Mouse (Mus musculus) forebrain, embryonic 13.5 days (tissue): Measurements from ENCODE around the gene Keap1. TPM values are rescaled to one million over a fixed set of nuclear protein-coding genes. Genes with fewer than 3 reads are reported as not detected.
"Not testable (repeated sequence)": the region's sequence is repeated elsewhere in the genome, so short reads cannot be mapped to it uniquely, and the experiment has no call there.

ENCODE experiments used
- ATAC-seq: fragments of 200-750 bp; cut with Nextera tagmentation; 2 replicates; pipeline ENCODE4 v1.8.0; 2017
- H3K27ac ChIP-seq: fragments of 300-500 bp; sonication (generic); 2 replicates; pipeline ENCODE4 v1.5.1; 2015; ENCODE audit warnings: inconsistent platforms, mild to moderate bottlenecking, moderate library complexity
- H3K27me3 ChIP-seq: fragments of 300-500 bp; sonication (generic); 2 replicates; pipeline ENCODE4 v1.6.1; 2015; ENCODE audit warnings: mild to moderate bottlenecking, inconsistent platforms
- H3K36me3 ChIP-seq: fragments of 300-500 bp; sonication (generic); 2 replicates; pipeline ENCODE4 v1.6.1; 2015; ENCODE audit warnings: mild to moderate bottlenecking, inconsistent platforms; ENCODE audit not compliant: poor library complexity, severe bottlenecking
- H3K4me1 ChIP-seq: fragments of 300-500 bp; sonication (generic); 2 replicates; pipeline ENCODE4 v1.6.1; 2015; ENCODE audit warnings: inconsistent platforms
- H3K4me2 ChIP-seq: fragments of 300-500 bp; sonication (generic); 2 replicates; pipeline ENCODE4 v1.6.1; 2015; ENCODE audit warnings: inconsistent platforms, mild to moderate bottlenecking, moderate library complexity
- H3K4me3 ChIP-seq: fragments of 300-500 bp; sonication (generic); 2 replicates; pipeline ENCODE4 v1.5.1; 2015; ENCODE audit warnings: mild to moderate bottlenecking, inconsistent platforms
- H3K9ac ChIP-seq: fragments of 300-500 bp; sonication (generic); 2 replicates; pipeline ENCODE4 v1.6.1; 2015; ENCODE audit warnings: mild to moderate bottlenecking, inconsistent platforms
- H3K9me3 ChIP-seq: fragments of 300-500 bp; sonication (generic); replicated peaks from 2 replicates; pipeline ENCODE4 v1.6.1; 2016; ENCODE audit warnings: inconsistent platforms
- WGBS: fragments of 180-500 bp; shearing (Covaris S2); methylation state at CpG from one replicate; pipeline ENCODE4 v1.1.7; 2015; 5-methylcytosine and 5-hydroxymethylcytosine counted together
- polyA plus RNA-seq: library from polyadenylated mRNA; unstranded; fragments of >200 nt; fragmentation: Nextera tagmentation; extraction: Ambion mirVana; gene quantifications from 2 replicates; pipeline ENCODE4 v1.2.1, GENCODE M21; 2015

The Keap1 gene
- polyA plus RNA-seq, 1 experiment from 2014 or later: 55.7 TPM

- peak; percentile 75 for ATAC-seq
- no peak overlapping the region for H3K27ac ChIP-seq
- 4% methylated on average over 23 of the region's 23 CpGs for WGBS
- peaks cover 10% of the 10 kb centered on the region; the same call in 1 of the 2 replicates for H3K4me1 ChIP-seq
- peak overlapping the region; percentile 60 for H3K4me2 ChIP-seq
- no peaks in the 10 kb centered on the region for H3K27me3 ChIP-seq
- peak overlapping the region; percentile 38 for H3K4me3 ChIP-seq
- no peaks in the 10 kb centered on the region for H3K9me3 ChIP-seq
- peak overlapping the region; percentile 22; the same call in 1 of the 2 replicates for H3K9ac ChIP-seq
- no peaks in the 10 kb centered on the region for H3K36me3 ChIP-seq
These were observed 34.5 kb downstream of the Keap1 start for GRCm38 (mm10) chr9:21204528-21205272.

GRCm38 (mm10) chr9:21204156-21204527, 35.0 kb downstream of the Keap1 start:
- Histone ChIP-seq H3K4me1 (peaks cover 10% of the 10 kb centered on the region; the same call in 1 of the 2 replicates), H3K27ac (no peak overlapping the region), H3K36me3 (no peaks in the 10 kb centered on the region), H3K27me3 (no peaks in the 10 kb centered on the region), H3K4me2 (peak overlapping the region; percentile 60; the same call in 1 of the 2 replicates), H3K4me3 (no peak overlapping the region), H3K9me3 (no peaks in the 10 kb centered on the region), H3K9ac (no peak overlapping the region)
- WGBS: 25% methylated on average over 8 of the region's 8 CpGs
- 0 out of 2 replicates have a peak, but pooled peaks have one; percentile 4 for ATAC-seq

GRCm38 (mm10) chr9:21198960-21199359, 40.2 kb downstream of the Keap1 start:
- no peak overlapping the region for H3K4me2 ChIP-seq
- H3K36me3 ChIP-seq: no peaks in the 10 kb centered on the region
- WGBS: 85% methylated on average over 3 of the region's 3 CpGs

DNA sequence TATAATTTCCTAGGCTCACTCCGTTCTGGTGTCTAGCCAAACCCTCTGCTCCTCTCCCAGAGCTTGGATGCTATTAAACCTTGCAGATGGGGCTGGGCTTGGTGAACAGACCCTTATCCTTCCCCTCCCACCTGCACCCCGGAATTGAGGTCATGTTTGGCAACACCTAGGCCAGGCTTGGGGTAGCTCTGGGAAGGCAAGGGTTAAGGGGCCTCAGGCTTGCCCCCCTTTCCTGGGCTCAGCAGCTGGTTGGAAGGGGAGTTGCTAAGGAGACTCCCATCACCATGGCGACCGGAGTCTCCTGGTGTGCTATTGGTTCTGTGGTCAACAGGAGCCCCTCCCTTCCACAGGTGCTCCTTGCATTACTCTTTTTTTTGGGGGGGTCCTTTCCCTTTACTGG, 41.2 kb downstream of the Keap1 start:
- H3K4me3 ChIP-seq: peak overlapping the region; percentile 54
- H3K4me2 ChIP-seq: peak overlapping the region; percentile 65
- H3K36me3 ChIP-seq: no peaks in the 10 kb centered on the region
- no peaks in the 10 kb centered on the region for H3K9me3 ChIP-seq
- ATAC-seq: peak; percentile 91
- WGBS: 6% methylated on average over 4 of the region's 4 CpGs
- H3K27me3 ChIP-seq: no peaks in the 10 kb centered on the region
- peak overlapping the region; percentile 74 for H3K9ac ChIP-seq
- peaks cover 30% of the 10 kb centered on the region for H3K4me1 ChIP-seq
- H3K27ac ChIP-seq: peak overlapping the region; percentile 35; the same call in 1 of the 2 replicates

More at GRCm38 (mm10) chr9:21198960-21199359, 40.2 kb downstream of the Keap1 start:
- no peak for ATAC-seq
- no peak overlapping the region for H3K4me3 ChIP-seq
- H3K9me3 ChIP-seq: no peaks in the 10 kb centered on the region
- no peaks in the 10 kb centered on the region for H3K27me3 ChIP-seq
- peaks cover 30% of the 10 kb centered on the region for H3K4me1 ChIP-seq
- no peak overlapping the region for H3K27ac ChIP-seq
- no peak overlapping the region for H3K9ac ChIP-seq

DNA sequence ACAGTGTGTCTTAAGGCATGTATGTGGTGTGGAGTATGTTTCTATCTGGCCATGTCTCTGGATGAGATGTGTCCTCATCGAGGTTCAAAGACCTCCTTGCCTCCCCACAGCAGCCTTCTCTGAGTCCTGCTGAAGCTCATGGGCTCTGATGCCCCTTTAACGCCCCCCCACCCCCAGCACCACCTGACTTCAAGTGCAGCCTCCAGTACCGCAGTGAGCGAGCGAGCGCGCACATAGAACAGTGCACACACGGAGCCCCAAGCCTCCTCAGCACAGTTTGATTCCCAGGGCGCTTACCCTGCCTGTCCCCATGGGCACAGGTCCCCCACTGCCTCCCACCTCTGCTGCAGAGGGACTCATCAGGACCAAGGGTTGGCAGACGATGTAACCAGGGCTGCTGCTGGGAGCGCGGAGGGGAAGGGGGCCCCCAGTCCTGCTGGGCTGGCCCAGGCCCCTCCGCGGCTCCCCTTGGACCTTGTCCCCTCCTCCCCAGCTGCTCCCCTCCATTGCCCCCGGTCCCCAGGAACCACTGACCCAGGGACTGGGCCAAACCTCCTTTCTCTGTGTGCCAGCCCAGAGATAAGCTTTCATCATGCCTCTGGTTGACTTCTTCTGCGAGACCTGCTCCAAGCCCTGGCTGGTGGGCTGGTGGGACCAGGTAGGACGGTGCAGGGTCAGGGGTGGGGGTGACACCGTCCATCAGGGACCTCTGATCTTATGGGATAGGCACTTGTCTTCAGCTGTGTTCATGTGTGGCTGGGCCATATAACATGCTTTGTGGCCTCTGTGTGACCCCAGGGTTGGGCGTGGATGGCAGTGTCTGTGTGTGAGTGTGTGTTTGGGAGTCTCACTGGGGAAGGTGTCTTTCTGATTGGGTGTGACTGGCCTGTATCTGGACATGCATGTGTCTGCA, 42.4 kb downstream of the Keap1 start:
- peak; percentile 76 for ATAC-seq
- Histone ChIP-seq H3K27ac (peak overlapping the region; percentile 63; the same call in 1 of the 2 replicates), H3K27me3 (no peaks in the 10 kb centered on the region), H3K9me3 (no peaks in the 10 kb centered on the region), H3K4me3 (peak overlapping the region; percentile 54), H3K36me3 (no peaks in the 10 kb centered on the region), H3K4me2 (peak overlapping the region; percentile 65), H3K4me1 (peaks cover 30% of the 10 kb centered on the region), H3K9ac (peak overlapping the region; percentile 74)
- 17% methylated on average over 19 of the region's 19 CpGs for WGBS

GRCm38 (mm10) chr9:21195736-21196505, 43.2 kb downstream of the Keap1 start:
- H3K27me3 ChIP-seq, H3K9ac ChIP-seq, ATAC-seq, H3K9me3 ChIP-seq, H3K4me3 ChIP-seq, H3K27ac ChIP-seq, H3K36me3 ChIP-seq: not testable (repeated sequence)
- WGBS: 46% methylated on average over 7 of the region's 7 CpGs
- H3K4me2 ChIP-seq: peak overlapping the region; percentile 65; the same call in 1 of the 2 replicates
- peaks cover 30% of the 10 kb centered on the region for H3K4me1 ChIP-seq

DNA sequence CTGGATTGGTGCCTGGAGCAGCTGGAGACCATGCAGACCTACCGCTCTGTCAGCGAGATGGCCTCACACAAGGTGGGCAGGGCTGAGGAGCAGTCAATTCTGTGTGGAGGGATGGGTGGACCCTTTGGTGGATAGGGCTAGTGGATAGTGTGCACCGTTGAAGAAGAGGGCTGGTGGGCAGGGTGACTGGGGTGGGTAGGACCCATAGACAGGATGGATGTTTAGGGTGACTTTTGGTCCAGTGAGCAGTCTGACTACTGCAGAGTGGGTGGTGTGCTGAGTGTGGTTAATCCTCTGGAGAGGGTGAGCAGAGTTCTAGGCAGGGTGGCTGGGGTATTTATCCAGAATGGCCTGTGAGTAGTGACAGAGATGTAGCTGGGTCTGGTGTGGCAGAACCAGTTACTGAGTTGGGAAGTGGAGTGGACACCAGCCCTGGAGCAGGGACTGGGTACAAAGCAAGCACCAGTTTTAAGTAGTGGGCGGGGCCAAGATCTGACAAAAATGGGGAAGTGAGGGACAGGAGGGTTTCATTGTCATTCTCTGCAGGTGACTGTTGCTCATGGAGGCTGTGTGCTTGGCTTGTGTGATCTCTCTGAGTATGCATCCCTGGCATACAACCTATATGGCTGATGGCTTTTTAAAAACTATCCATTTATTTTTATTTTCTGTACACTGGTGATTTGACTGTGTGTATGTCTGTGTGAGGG, 44.2 kb downstream of the Keap1 start:
- H3K4me2 ChIP-seq: no peak overlapping the region
- 78% methylated on average over 4 of the region's 4 CpGs for WGBS
- H3K27me3 ChIP-seq: no peaks in the 10 kb centered on the region
- no peak for ATAC-seq
- no peaks in the 10 kb centered on the region for H3K9me3 ChIP-seq
- peaks cover 30% of the 10 kb centered on the region for H3K4me1 ChIP-seq
- H3K27ac ChIP-seq: no peak overlapping the region
- H3K9ac ChIP-seq: no peak overlapping the region
- H3K36me3 ChIP-seq: no peaks in the 10 kb centered on the region
- H3K4me3 ChIP-seq: no peak overlapping the region

DNA sequence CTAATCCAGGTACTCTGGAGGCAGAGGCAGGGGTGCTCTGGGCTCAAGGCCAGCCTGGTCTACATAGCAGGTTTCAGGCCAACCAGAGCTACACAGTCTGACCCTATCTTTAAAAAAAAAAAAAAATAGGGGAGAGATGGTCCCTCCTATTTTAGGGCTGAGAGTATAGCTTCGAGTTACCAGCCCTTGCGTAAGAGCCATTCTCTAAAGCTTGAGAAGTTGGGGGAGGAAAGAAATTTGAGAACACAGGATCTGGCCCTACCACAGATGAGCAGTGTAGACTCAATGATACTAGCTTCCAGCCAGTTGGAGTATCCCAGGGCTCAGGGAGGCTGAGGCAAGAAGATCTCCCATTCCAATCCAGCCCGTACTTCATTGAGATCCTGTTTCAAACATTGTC, 45.4 kb downstream of the Keap1 start:
- Histone ChIP-seq H3K36me3 (no peaks in the 10 kb centered on the region), H3K4me2 (no peak overlapping the region), H3K27me3 (no peaks in the 10 kb centered on the region), H3K9me3 (no peaks in the 10 kb centered on the region), H3K9ac (no peak overlapping the region), H3K4me3 (no peak overlapping the region), H3K4me1 (peaks cover 30% of the 10 kb centered on the region), H3K27ac (no peak overlapping the region)
- 90% methylated on average over 3 of the region's 3 CpGs for WGBS
- ATAC-seq: no peak

GRCm38 (mm10) chr9:21190670-21191069, 48.5 kb downstream of the Keap1 start:
- 68% methylated on average over 3 of the region's 3 CpGs for WGBS

DNA sequence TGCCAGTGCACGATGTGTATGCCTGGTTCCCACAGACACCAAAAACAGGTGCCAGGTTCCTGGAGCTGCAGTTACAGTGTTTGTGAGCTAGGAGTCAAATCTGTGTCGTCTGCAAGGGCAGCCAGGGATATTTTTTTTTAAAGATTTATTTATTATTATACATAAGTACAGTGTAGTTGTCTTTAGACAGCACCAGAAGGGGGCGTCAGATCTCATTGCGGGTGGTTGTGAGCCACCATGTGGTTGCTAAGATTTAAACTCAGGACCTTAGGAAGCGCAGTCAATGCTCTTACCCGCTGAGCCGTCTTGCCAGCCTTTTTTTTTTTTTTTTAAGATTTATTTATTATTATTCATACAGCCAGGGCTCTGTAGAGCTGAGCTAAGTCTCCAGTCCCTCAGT, 49.3 kb downstream of the Keap1 start:
- no peak for ATAC-seq
- Histone ChIP-seq H3K4me2 (no peak overlapping the region), H3K27me3 (peaks cover 9% of the 10 kb centered on the region), H3K9ac (no peak overlapping the region), H3K9me3 (no peaks in the 10 kb centered on the region), H3K4me3 (no peak overlapping the region), H3K36me3 (no peaks in the 10 kb centered on the region), H3K27ac (no peak overlapping the region), H3K4me1 (0 out of 2 replicates have a peak, but pooled peaks cover under 1% of the 10 kb centered on the region)
- WGBS: 50% methylated on average over 7 of the region's 7 CpGs

More at GRCm38 (mm10) chr9:21190670-21191069, 48.5 kb downstream of the Keap1 start:
- no peak for ATAC-seq
- Histone ChIP-seq H3K4me2 (no peak overlapping the region), H3K4me3 (no peak overlapping the region), H3K9me3 (no peaks in the 10 kb centered on the region), H3K36me3 (no peaks in the 10 kb centered on the region), H3K27me3 (0 out of 2 replicates have a peak, but pooled peaks cover 3% of the 10 kb centered on the region), H3K4me1 (peaks cover 1% of the 10 kb centered on the region; the same call in 1 of the 2 replicates), H3K27ac (no peak overlapping the region), H3K9ac (no peak overlapping the region)

GRCm38 (mm10) chr9:21185436-21185835, 53.7 kb downstream of the Keap1 start:
- 92% methylated on average over 5 of the region's 5 CpGs for WGBS
- Histone ChIP-seq H3K4me3 (no peak overlapping the region), H3K36me3 (no peaks in the 10 kb centered on the region), H3K4me2 (no peak overlapping the region), H3K9me3 (no peaks in the 10 kb centered on the region), H3K27me3 (peaks cover 48% of the 10 kb centered on the region), H3K27ac (no peak overlapping the region), H3K4me1 (peaks cover 17% of the 10 kb centered on the region), H3K9ac (no peak overlapping the region)
- ATAC-seq: no peak
